Mouse (Mus musculus) gastrocnemius, adult 2 months (tissue): Measurements from ENCODE around the gene Vmn2r120. TPM values are rescaled to one million over a fixed set of nuclear protein-coding genes. Genes with fewer than 3 reads are reported as not detected.
"Not testable (repeated sequence)": the region's sequence is repeated elsewhere in the genome, so short reads cannot be mapped to it uniquely, and the experiment has no call there.

Source experiments
- DNase-seq: peaks from one replicate; pipeline ENCODE4 v3.0.0; 2022
- H3K27ac ChIP-seq: fragments of 200-600 bp; 2 replicates; pipeline ENCODE4 v1.8.1; 2022; ENCODE audit warnings: mild to moderate bottlenecking
- H3K4me3 ChIP-seq: fragments of 200-600 bp; 2 replicates; pipeline ENCODE4 v1.8.1; 2022; ENCODE audit warnings: mild to moderate bottlenecking, moderate library complexity
- CTCF ChIP-seq: fragments of 200-600 bp; IDR thresholded peaks from 2 replicates; pipeline ENCODE4 v1.8.1; 2022; ENCODE audit warnings: antibody characterized with exemption, mild to moderate bottlenecking, moderate library complexity
- intact Hi-C: fragments of 180-260 bp; cut with DNase I; formaldehyde crosslinking; loops from one replicate; pipeline ENCODE4 v1.15.1; 2025
- long read RNA-seq, 2 experiments: library from polyadenylated mRNA; stranded (forward); transcript quantifications; one replicate each; pipeline ENCODE4 v2.0.0; 2021
- total RNA-seq, 2 experiments: library from RNA; stranded (reverse); gene quantifications; 2 replicates each; pipeline ENCODE4 v1.2.3; 2021

The Vmn2r120 gene
- not detected for total RNA-seq
- long read RNA-seq, experiment 1, result 0 reads
- long read RNA-seq, experiment 2, result 0 reads

DNA sequence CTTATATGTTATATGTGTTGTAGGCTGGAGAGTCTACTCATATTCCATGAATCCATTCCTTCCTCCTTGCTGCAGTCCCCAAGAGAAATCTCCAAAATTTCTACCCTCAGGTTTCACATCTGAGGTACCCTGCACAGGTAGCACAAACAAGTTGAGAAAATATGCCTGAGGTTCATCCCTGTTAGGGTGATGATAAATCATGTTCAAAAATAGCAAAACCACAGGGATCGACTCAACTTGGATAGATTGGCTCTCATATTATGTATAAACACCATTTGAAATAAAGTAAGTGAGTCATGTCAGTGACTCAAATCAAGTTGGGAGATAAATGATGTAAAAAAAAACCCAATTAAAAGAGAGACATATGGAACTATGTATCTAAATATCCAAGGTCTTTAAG lies at the start of gene Vmn2r120:
TSS of gene Vmn2r120 (minus strand) at position 101 of the 400 bp plus-strand sequence.
- DNase-seq, result no peak
- no peak within 1 kb of the TSS for H3K27ac ChIP-seq
- TF ChIP-seq CTCF, result no peak
- intact Hi-C loops, result no loop called here
- no peak within 1 kb of the TSS for H3K4me3 ChIP-seq

DNA sequence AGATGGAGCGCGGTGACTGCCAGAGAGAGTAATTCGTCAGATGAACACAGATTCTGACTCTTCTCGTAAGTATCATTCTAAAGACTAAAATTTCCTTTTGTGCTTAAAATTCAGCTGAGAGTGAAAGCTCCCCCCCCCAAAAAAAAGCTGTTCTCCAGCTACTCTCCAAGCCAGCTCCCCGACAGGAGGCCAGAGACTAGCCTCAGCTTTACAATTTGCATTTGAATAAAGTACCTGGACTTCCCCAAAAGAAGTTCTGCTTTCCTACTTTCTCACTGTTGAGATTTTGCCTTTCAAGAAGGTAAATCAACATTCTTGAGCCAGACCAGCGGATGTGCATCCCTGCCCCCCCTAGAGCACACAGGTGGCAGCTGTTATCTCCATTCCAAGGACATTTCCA lies 42.0 kb upstream of the Vmn2r120 start:
- H3K27ac ChIP-seq, DNase-seq, intact Hi-C loops, H3K4me3 ChIP-seq: not testable (repeated sequence)

DNA sequence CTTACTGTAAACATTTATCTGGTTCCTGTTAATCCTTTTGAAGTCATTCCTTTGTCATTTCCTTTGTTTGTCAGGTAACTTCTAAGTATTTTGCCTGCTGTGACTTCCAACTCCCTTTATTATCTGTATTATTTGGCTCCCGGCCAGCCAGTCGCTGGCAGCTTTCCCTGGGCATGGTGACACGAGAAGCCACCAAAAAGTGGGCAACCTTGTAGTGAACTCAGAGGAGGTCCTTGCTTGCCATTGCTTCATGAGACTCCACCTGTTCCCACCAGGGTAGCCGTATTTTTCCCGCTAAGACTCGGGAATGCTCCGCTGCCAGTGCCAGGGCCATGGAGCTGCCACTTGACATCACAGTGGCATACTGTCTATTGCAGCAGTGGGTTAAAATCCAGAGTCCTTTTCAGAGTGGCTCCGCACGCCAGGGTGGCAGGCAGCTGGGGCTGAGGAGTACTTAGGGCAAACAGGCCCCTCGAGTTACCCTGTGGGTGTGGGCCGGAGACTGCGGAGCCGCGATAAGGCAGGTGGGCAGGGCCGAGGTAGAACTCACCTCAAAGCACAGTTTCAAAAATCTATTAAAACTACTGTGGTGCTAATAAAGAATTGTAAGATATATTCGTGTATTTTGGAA lies 28.9 kb upstream of the Vmn2r120 start:
- intact Hi-C loops, result no loop called here
- Histone ChIP-seq H3K27ac (no peak overlapping the region), H3K4me3 (no peak overlapping the region)
- TF ChIP-seq CTCF, result no peak
- DNase-seq, result no peak

Other genes starting within 250 kb of the Vmn2r120 start
- gene Adgre1, start 186.8 kb downstream of the Vmn2r120 start, total RNA-seq, result 1 to 10 TPM; 2.4 to 3.2 TPM
- gene Gm21834, start 196.7 kb upstream of the Vmn2r120 start, total RNA-seq, result not detected
- not detected for gene Cntnap5c, start 224.1 kb upstream of the Vmn2r120 start, total RNA-seq